9 mouse cellular contexts compared by ENCODE assay signal in genomic region chr9:70263735-70264134, GRCm38 (mm10). TPM values are rescaled to one million over a fixed set of nuclear protein-coding genes. Genes with fewer than 3 reads are reported as not detected.
DNase-seq lines count a peak whose midpoint lies in the region; ATAC-seq and TF ChIP-seq lines count a peak whose summit lies in the region.
"Had no signal": no experiment of that assay in that cellular context is flagged by ENCODE, and none has a peak within 500 bp of the region (broad histone marks: within the 10 kb centered on the region; RNA-seq: fewer than 3 reads in every experiment).

No protein-coding gene starts in this region.

- no peaks in the 10 kb centered on the region for H3K27me3 ChIP-seq in hindbrain, postnatal 0 days (ENCODE audit: insufficient read depth, low read length)
- H3K27me3 ChIP-seq in hindbrain, embryonic 11.5 days (ENCODE audit: control insufficient read depth, insufficient read depth, low read length), result no peaks in the 10 kb centered on the region
- no peaks in the 10 kb centered on the region for H3K27me3 ChIP-seq in embryonic facial prominence, embryonic 13.5 days
- no peaks in the 10 kb centered on the region for H3K27me3 ChIP-seq in heart, embryonic 16.5 days (ENCODE audit: control insufficient read depth, insufficient read depth, low read length)
- H3K27me3 ChIP-seq in limb, embryonic 11.5 days (ENCODE audit: control insufficient read depth, insufficient read depth, low read length), result no peaks in the 10 kb centered on the region

- TF ChIP-seq CTCF in hindbrain, postnatal 0 days (IDR thresholded peaks at IDR 0.05; ENCODE audit: low read depth), result no peak

- 0 out of 2 replicates have a peak overlapping the region, but pooled peaks have one; percentile 0 for H3K9ac ChIP-seq in hindbrain, postnatal 0 days (replicated peaks; ENCODE audit: low read length)
- no peak overlapping the region for H3K9ac ChIP-seq in hindbrain, embryonic 11.5 days (ENCODE audit: low read depth, low read length)
- H3K9ac ChIP-seq in embryonic facial prominence, embryonic 13.5 days, result no peak overlapping the region
- peak overlapping the region; percentile 26 for H3K9ac ChIP-seq in heart, embryonic 16.5 days (ENCODE audit: low read length)
- no peak overlapping the region for H3K9ac ChIP-seq in limb, embryonic 11.5 days (ENCODE audit: low read length)

- DNase-seq in hindbrain, postnatal 0 days (ENCODE audit: low spot score), result no peak
- DNase-seq in hindbrain, embryonic 11.5 days (ENCODE audit: low spot score), result no peak
- DNase-seq in limb, embryonic 11.5 days (ENCODE audit: low spot score), result no peak
- DNase-seq in left cerebral cortex, adult 9 months (ENCODE audit: low spot score in 2 of 2), result no peak
- no peak for DNase-seq in layer of hippocampus, adult 9-11 months

- H3K27ac ChIP-seq in hindbrain, postnatal 0 days, result peak overlapping the region; percentile 16; the same call in 1 of the 2 replicates
- H3K27ac ChIP-seq in hindbrain, embryonic 11.5 days (ENCODE audit: low read depth, low read length), result no peak overlapping the region
- H3K27ac ChIP-seq in embryonic facial prominence, embryonic 13.5 days, result peak overlapping the region; percentile 1; the same call in 1 of the 2 replicates
- peak overlapping the region; percentile 36 for H3K27ac ChIP-seq in heart, embryonic 16.5 days (ENCODE audit: low read length)
- H3K27ac ChIP-seq in limb, embryonic 11.5 days (replicated peaks; ENCODE audit: low read depth, low read length), result peak overlapping the region; percentile 21; the same call in 1 of the 2 replicates

- H3K9me3 ChIP-seq in hindbrain, postnatal 0 days (ENCODE audit: low read length), result no peaks in the 10 kb centered on the region
- H3K9me3 ChIP-seq in hindbrain, embryonic 11.5 days (ENCODE audit: control insufficient read depth, low read length), result no peaks in the 10 kb centered on the region
- no peaks in the 10 kb centered on the region for H3K9me3 ChIP-seq in embryonic facial prominence, embryonic 13.5 days
- no peaks in the 10 kb centered on the region for H3K9me3 ChIP-seq in heart, embryonic 16.5 days (replicated peaks; ENCODE audit: control insufficient read depth, low read length)
- no peaks in the 10 kb centered on the region for H3K9me3 ChIP-seq in limb, embryonic 11.5 days (ENCODE audit: control insufficient read depth, low read length)

- ATAC-seq in hindbrain, postnatal 0 days, result no peak
- no peak for ATAC-seq in hindbrain, embryonic 11.5 days (ENCODE audit: low FRiP score)
- ATAC-seq in embryonic facial prominence, embryonic 13.5 days (ENCODE audit: insufficient number of reproducible peaks, insufficient read depth, low FRiP score, low TSS enrichment, low read depth), result no peak
- peak; percentile 67; the same call in 1 of the 2 replicates for ATAC-seq in heart, embryonic 16.5 days (replicated peaks; ENCODE audit: extremely low read depth, insufficient read depth, low FRiP score)
- ATAC-seq in limb, embryonic 11.5 days (ENCODE audit: insufficient number of reproducible peaks, low FRiP score, low TSS enrichment, low read depth), result no peak
- no peak for ATAC-seq in megakaryocyte progenitor cell, adult 5-6 weeks (replicated peaks; ENCODE audit: poor library complexity)

- no peaks in the 10 kb centered on the region for H3K4me1 ChIP-seq in hindbrain, postnatal 0 days (ENCODE audit: insufficient read depth, low read length)
- 0 out of 2 replicates have a peak, but pooled peaks cover 2% of the 10 kb centered on the region for H3K4me1 ChIP-seq in hindbrain, embryonic 11.5 days (replicated peaks; ENCODE audit: control insufficient read depth, insufficient read depth, low read length)
- H3K4me1 ChIP-seq in embryonic facial prominence, embryonic 13.5 days, result peaks cover 48% of the 10 kb centered on the region
- peaks cover 35% of the 10 kb centered on the region for H3K4me1 ChIP-seq in heart, embryonic 16.5 days (ENCODE audit: control insufficient read depth, insufficient read depth, low read length)
- peaks cover 20% of the 10 kb centered on the region for H3K4me1 ChIP-seq in limb, embryonic 11.5 days (ENCODE audit: control insufficient read depth, insufficient read depth, low read length)

- 39% methylated on average over 7 of the region's 7 CpGs for WGBS in hindbrain, postnatal 0 days
- WGBS in hindbrain, embryonic 11.5 days, result 59% methylated on average over 7 of the region's 7 CpGs
- WGBS in embryonic facial prominence, embryonic 13.5 days, result 31% methylated on average over 7 of the region's 7 CpGs
- 12% methylated on average over 7 of the region's 7 CpGs for WGBS in heart, embryonic 16.5 days
- 43% methylated on average over 7 of the region's 7 CpGs for WGBS in limb, embryonic 11.5 days

- H3K4me2 ChIP-seq in hindbrain, postnatal 0 days (ENCODE audit: low read depth, low read length), result no peak overlapping the region
- no peak overlapping the region for H3K4me2 ChIP-seq in hindbrain, embryonic 11.5 days (replicated peaks; ENCODE audit: low read depth, low read length)
- H3K4me2 ChIP-seq in embryonic facial prominence, embryonic 13.5 days, result no peak overlapping the region
- peak overlapping the region; percentile 33 for H3K4me2 ChIP-seq in heart, embryonic 16.5 days (ENCODE audit: low read depth, low read length)
- H3K4me2 ChIP-seq in limb, embryonic 11.5 days (ENCODE audit: low read depth, severe bottlenecking), result no peak overlapping the region
- H3K4me2 ChIP-seq: liver, embryonic 11.5 days had no signal

- H3K36me3 ChIP-seq in hindbrain, postnatal 0 days (ENCODE audit: insufficient read depth, low read length), result no peaks in the 10 kb centered on the region
- no peaks in the 10 kb centered on the region for H3K36me3 ChIP-seq in hindbrain, embryonic 11.5 days (ENCODE audit: control insufficient read depth, insufficient read depth, low read length)
- H3K36me3 ChIP-seq in embryonic facial prominence, embryonic 13.5 days, result no peaks in the 10 kb centered on the region
- no peaks in the 10 kb centered on the region for H3K36me3 ChIP-seq in heart, embryonic 16.5 days (ENCODE audit: control insufficient read depth, insufficient read depth)
- no peaks in the 10 kb centered on the region for H3K36me3 ChIP-seq in limb, embryonic 11.5 days (ENCODE audit: control insufficient read depth, insufficient read depth, low read length)

- no peak overlapping the region for H3K4me3 ChIP-seq in hindbrain, postnatal 0 days (ENCODE audit: low read length)
- H3K4me3 ChIP-seq in hindbrain, embryonic 11.5 days (ENCODE audit: low read depth, low read length), result no peak overlapping the region
- no peak overlapping the region for H3K4me3 ChIP-seq in embryonic facial prominence, embryonic 13.5 days
- no peak overlapping the region for H3K4me3 ChIP-seq in heart, embryonic 16.5 days (ENCODE audit: low read length)
- H3K4me3 ChIP-seq in limb, embryonic 11.5 days (ENCODE audit: low read depth, low read length), result no peak overlapping the region

RNA-seq across cellular contexts. Expression of gene Myo1e, which starts 56.6 kb away (rescaled TPM):
- total RNA-seq in hindbrain, postnatal 0 days (2014; rRNA removed), result 5.7 and 8.9 TPM in 2 replicates
- polyA plus RNA-seq in hindbrain, postnatal 0 days (2015; fragmentation: Nextera tagmentation; extraction: Ambion mirVana), result 5.4 and 6.5 TPM in 2 replicates
- 10.0 and 10.8 TPM in 2 replicates for polyA plus RNA-seq in hindbrain, embryonic 11.5 days (2014; fragmentation: Nextera tagmentation; extraction: Ambion mirVana)
- 23.2 and 24.5 TPM in 2 replicates for polyA plus RNA-seq in embryonic facial prominence, embryonic 13.5 days (2015; fragmentation: Nextera tagmentation; extraction: Ambion mirVana)
- 12.2 and 15.6 TPM in 2 replicates for polyA plus RNA-seq in heart, embryonic 16.5 days (2015; fragmentation: Nextera tagmentation; extraction: Ambion mirVana)
- polyA plus RNA-seq in limb, embryonic 11.5 days (2014; fragmentation: Nextera tagmentation; extraction: Ambion mirVana), result 16.9 and 18.0 TPM in 2 replicates
- 0.10 TPM in 1 of 2 replicates, not detected in the other for total RNA-seq in megakaryocyte progenitor cell, adult 5-6 weeks (2015)
- 0.03 TPM in 1 of 2 replicates, not detected in the other for total RNA-seq in megakaryocyte progenitor cell, adult 5-6 weeks (2017)

Comparison
In these comparisons a context has a peak if more than half of its experiments do, and no peak if none do; other contexts are left out.
1. H3K9ac ChIP-seq: peak in hindbrain, postnatal 0 days (single experiment) and heart, embryonic 16.5 days (single experiment); none in hindbrain, embryonic 11.5 days (single experiment), embryonic facial prominence, embryonic 13.5 days (single experiment) and limb, embryonic 11.5 days (single experiment).